Mouse (Mus musculus): ENCODE measurements at regions not wholly inside any gene's neighbourhood (a gene's known extent, or its start where the extent isn't known, plus 50 kb on each side); places are given as distances from the start of the nearest gene placed in this dataset.

GRCm38 (mm10) chr1:138011581-138011980 is 163.9 kb downstream of the Ptprc start:
- no peaks in the 10 kb centered on the region for H3K4me1 ChIP-seq (replicated peaks)

GRCm38 (mm10) chr1:138010910-138011477 is 164.5 kb downstream of the Ptprc start:
- H3K36me3 ChIP-seq = no peaks in the 10 kb centered on the region
- no peak overlapping the region for H3K9ac ChIP-seq (replicated peaks)
- ATAC-seq = no peak
- no peaks in the 10 kb centered on the region for H3K27me3 ChIP-seq
- 58% methylated on average over 7 of the region's 7 CpGs for WGBS
- no peaks in the 10 kb centered on the region for H3K4me1 ChIP-seq (replicated peaks)
- no peak overlapping the region for H3K4me2 ChIP-seq (replicated peaks)
- H3K27ac ChIP-seq = no peak overlapping the region
- H3K9me3 ChIP-seq = no peaks in the 10 kb centered on the region
- H3K4me3 ChIP-seq (replicated peaks) = no peak overlapping the region

More at GRCm38 (mm10) chr1:138011581-138011980, 163.9 kb downstream of the Ptprc start:
- WGBS = 89% methylated on average over 1 of the region's 1 CpGs
- no peak overlapping the region for H3K4me2 ChIP-seq (replicated peaks)
- H3K27me3 ChIP-seq = no peaks in the 10 kb centered on the region
- H3K27ac ChIP-seq = no peak overlapping the region
- no peak for ATAC-seq
- no peak overlapping the region for H3K4me3 ChIP-seq (replicated peaks)
- H3K9me3 ChIP-seq = no peaks in the 10 kb centered on the region
- no peaks in the 10 kb centered on the region for H3K36me3 ChIP-seq
- no peak overlapping the region for H3K9ac ChIP-seq (replicated peaks)

- Histone ChIP-seq H3K27ac (no peak overlapping the region), H3K9ac (replicated peaks) (no peak overlapping the region), H3K27me3 (no peaks in the 10 kb centered on the region), H3K4me2 (replicated peaks) (no peak overlapping the region), H3K36me3 (no peaks in the 10 kb centered on the region), H3K9me3 (no peaks in the 10 kb centered on the region), H3K4me3 (replicated peaks) (no peak overlapping the region), H3K4me1 (replicated peaks) (no peaks in the 10 kb centered on the region)
- WGBS = 65% methylated on average over 1 of the region's 1 CpGs
- ATAC-seq = no peak
Observed at GRCm38 (mm10) chr1:138006811-138007210, 168.7 kb downstream of the Ptprc start.

GRCm38 (mm10) chr1:138004319-138004718 is 171.2 kb downstream of the Ptprc start:
- ATAC-seq = no peak
- Histone ChIP-seq H3K9me3 (no peaks in the 10 kb centered on the region), H3K4me1 (replicated peaks) (no peaks in the 10 kb centered on the region), H3K4me3 (replicated peaks) (no peak overlapping the region), H3K36me3 (no peaks in the 10 kb centered on the region), H3K27me3 (no peaks in the 10 kb centered on the region), H3K9ac (replicated peaks) (no peak overlapping the region), H3K27ac (no peak overlapping the region), H3K4me2 (replicated peaks) (no peak overlapping the region)
- 47% methylated on average over 2 of the region's 2 CpGs for WGBS

- no peaks in the 10 kb centered on the region for H3K9me3 ChIP-seq
- H3K4me2 ChIP-seq (replicated peaks) = no peak overlapping the region
- no peaks in the 10 kb centered on the region for H3K36me3 ChIP-seq
- no peak overlapping the region for H3K4me3 ChIP-seq (replicated peaks)
- WGBS = 24% methylated on average over 3 of the region's 3 CpGs
- no peak for ATAC-seq
- H3K27me3 ChIP-seq = no peaks in the 10 kb centered on the region
- no peak overlapping the region for H3K27ac ChIP-seq
- no peak overlapping the region for H3K9ac ChIP-seq (replicated peaks)
- no peaks in the 10 kb centered on the region for H3K4me1 ChIP-seq (replicated peaks)
Observed at GRCm38 (mm10) chr1:137999268-137999900, 176.1 kb downstream of the Ptprc start.

- ATAC-seq = no peak
- H3K27ac ChIP-seq = no peak overlapping the region
- no peaks in the 10 kb centered on the region for H3K27me3 ChIP-seq
Observed at GRCm38 (mm10) chr1:137996041-137996440, 179.5 kb downstream of the Ptprc start.

GRCm38 (mm10) chr1:137991936-137992335 is 183.6 kb downstream of the Ptprc start:
- H3K27me3 ChIP-seq = no peaks in the 10 kb centered on the region
- ATAC-seq = no peak
- WGBS = 89% methylated on average over 1 of the region's 1 CpGs
- no peak overlapping the region for H3K27ac ChIP-seq
- no peak overlapping the region for H3K9ac ChIP-seq (replicated peaks)
- H3K4me3 ChIP-seq (replicated peaks) = no peak overlapping the region
- no peaks in the 10 kb centered on the region for H3K36me3 ChIP-seq
- no peaks in the 10 kb centered on the region for H3K9me3 ChIP-seq
- no peaks in the 10 kb centered on the region for H3K4me1 ChIP-seq (replicated peaks)
- no peak overlapping the region for H3K4me2 ChIP-seq (replicated peaks)

More at GRCm38 (mm10) chr1:137996041-137996440, 179.5 kb downstream of the Ptprc start:
- Histone ChIP-seq H3K4me2 (replicated peaks) (no peak overlapping the region), H3K9me3 (no peaks in the 10 kb centered on the region), H3K9ac (replicated peaks) (no peak overlapping the region), H3K36me3 (no peaks in the 10 kb centered on the region), H3K4me3 (replicated peaks) (no peak overlapping the region), H3K4me1 (replicated peaks) (no peaks in the 10 kb centered on the region)
- 78% methylated on average over 2 of the region's 2 CpGs for WGBS

GRCm38 (mm10) chr1:137991412-137991811 is 184.1 kb downstream of the Ptprc start:
- Histone ChIP-seq H3K9ac (replicated peaks) (no peak overlapping the region), H3K27ac (no peak overlapping the region), H3K4me1 (replicated peaks) (no peaks in the 10 kb centered on the region), H3K4me2 (replicated peaks) (no peak overlapping the region), H3K36me3 (no peaks in the 10 kb centered on the region), H3K27me3 (no peaks in the 10 kb centered on the region), H3K9me3 (no peaks in the 10 kb centered on the region), H3K4me3 (replicated peaks) (no peak overlapping the region)
- no peak for ATAC-seq
- 91% methylated on average over 5 of the region's 5 CpGs for WGBS

GRCm38 (mm10) chr1:137973406-137973805 is 202.1 kb downstream of the Ptprc start:
- 73% methylated on average over 3 of the region's 3 CpGs for WGBS
- no peak overlapping the region for H3K27ac ChIP-seq
- ATAC-seq = no peak

GRCm38 (mm10) chr1:137972620-137973350 is 202.7 kb downstream of the Ptprc start:
- Histone ChIP-seq H3K9ac (replicated peaks) (no peak overlapping the region), H3K9me3 (no peaks in the 10 kb centered on the region), H3K27me3 (no peaks in the 10 kb centered on the region), H3K4me1 (replicated peaks) (peaks cover 2% of the 10 kb centered on the region; the same call in 1 of the 2 replicates), H3K4me2 (replicated peaks) (no peak overlapping the region), H3K4me3 (replicated peaks) (no peak overlapping the region), H3K36me3 (no peaks in the 10 kb centered on the region), H3K27ac (no peak overlapping the region; the same call in 1 of the 2 replicates)
- 85% methylated on average over 6 of the region's 6 CpGs for WGBS
- 0 out of 2 replicates have a peak, but pooled peaks have one; percentile 11 for ATAC-seq

More at GRCm38 (mm10) chr1:137973406-137973805, 202.1 kb downstream of the Ptprc start:
- no peak overlapping the region for H3K4me2 ChIP-seq (replicated peaks)
- peaks cover 2% of the 10 kb centered on the region; the same call in 1 of the 2 replicates for H3K4me1 ChIP-seq (replicated peaks)
- no peak overlapping the region for H3K4me3 ChIP-seq (replicated peaks)
- no peak overlapping the region for H3K9ac ChIP-seq (replicated peaks)
- no peaks in the 10 kb centered on the region for H3K36me3 ChIP-seq
- no peaks in the 10 kb centered on the region for H3K27me3 ChIP-seq
- H3K9me3 ChIP-seq = no peaks in the 10 kb centered on the region

GRCm38 (mm10) chr1:137966151-137966836 is 209.2 kb downstream of the Ptprc start:
- Histone ChIP-seq H3K9ac (replicated peaks) (no peak overlapping the region), H3K27ac (peak overlapping the region; percentile 62), H3K9me3 (no peaks in the 10 kb centered on the region), H3K4me2 (replicated peaks) (no peak overlapping the region), H3K4me1 (replicated peaks) (peaks cover 19% of the 10 kb centered on the region), H3K27me3 (no peaks in the 10 kb centered on the region), H3K4me3 (replicated peaks) (no peak overlapping the region), H3K36me3 (peaks cover 13% of the 10 kb centered on the region)
- 42% methylated on average over 16 of the region's 16 CpGs for WGBS
- peak; percentile 80 for ATAC-seq

GRCm38 (mm10) chr1:137963656-137964055 is 211.9 kb downstream of the Ptprc start:
- H3K9me3 ChIP-seq = no peaks in the 10 kb centered on the region
- no peak overlapping the region for H3K4me2 ChIP-seq (replicated peaks)
- WGBS = 70% methylated on average over 6 of the region's 6 CpGs
- H3K4me3 ChIP-seq (replicated peaks) = no peak overlapping the region
- H3K36me3 ChIP-seq = peaks cover 16% of the 10 kb centered on the region
- no peak for ATAC-seq
- peaks cover 19% of the 10 kb centered on the region for H3K4me1 ChIP-seq (replicated peaks)
- no peak overlapping the region for H3K9ac ChIP-seq (replicated peaks)
- H3K27me3 ChIP-seq = no peaks in the 10 kb centered on the region
- H3K27ac ChIP-seq = no peak overlapping the region
